Mouse (Mus musculus) MEL (cell line): ENCODE measurements around the gene Aldob. TPM values are rescaled to one million over a fixed set of nuclear protein-coding genes. Genes with fewer than 3 reads are reported as not detected.

Experiments
- DNase-seq: peaks from one replicate; pipeline ENCODE4 v3.0.0; 2011; ENCODE audit warnings: low read depth, low spot score
- H3K27ac ChIP-seq: 2 replicates; pipeline ENCODE4 v1.5.1; 2012; ENCODE audit warnings: low read depth, mild to moderate bottlenecking, control low read depth, low read length, moderate library complexity; ENCODE audit not compliant: control insufficient read depth
- H3K27me3 ChIP-seq, 2 experiments: fragments of 150-350 bp in 1 of 2; sonication (generic) in 1 of 2; 2 replicates each; pipeline ENCODE4 v1.6.1; 2012; ENCODE audit warnings: low read length in 2 of 2, mild to moderate bottlenecking in 2 of 2, improper control_type of control experiment in 1 of 2, moderate library complexity in 1 of 2; ENCODE audit not compliant: insufficient read depth in 2 of 2, control insufficient read depth in 1 of 2
- H3K36me3 ChIP-seq, 2 experiments: 2 replicates each; pipeline ENCODE4 v1.6.1; 2012 to 2014; ENCODE audit warnings: low read length in 2 of 2, improper control_type of control experiment in 1 of 2, inconsistent platforms in 1 of 2, mild to moderate bottlenecking in 1 of 2; ENCODE audit not compliant: insufficient read depth in 2 of 2, control insufficient read depth in 1 of 2
- H3K4me1 ChIP-seq, 2 experiments: fragments of 150-350 bp in 1 of 2; sonication (generic) in 1 of 2; 2 replicates each; pipeline ENCODE4 v1.6.1; 2012; ENCODE audit warnings: low read length in 2 of 2, improper control_type of control experiment in 1 of 2, mild to moderate bottlenecking in 1 of 2; ENCODE audit not compliant: insufficient read depth in 2 of 2, control insufficient read depth in 1 of 2
- H3K4me3 ChIP-seq, 2 experiments: fragments of 150-350 bp in 1 of 2; sonication (generic) in 1 of 2; 2 replicates each; pipeline ENCODE4 v1.5.1; 2012; ENCODE audit warnings: low read depth in 2 of 2, low read length in 2 of 2, mild to moderate bottlenecking in 2 of 2, moderate library complexity in 2 of 2, control low read depth in 1 of 2, improper control_type of control experiment in 1 of 2; ENCODE audit not compliant: control insufficient read depth in 1 of 2, insufficient read depth in 1 of 2
- H3K79me2 ChIP-seq: 2 replicates; pipeline ENCODE4 v1.6.1; 2012; ENCODE audit warnings: mild to moderate bottlenecking, low read length, moderate library complexity; ENCODE audit not compliant: control insufficient read depth, poor library complexity, insufficient read depth
- H3K9ac ChIP-seq: 2 replicates; pipeline ENCODE4 v1.6.1; 2012; ENCODE audit warnings: low read depth, mild to moderate bottlenecking, control low read depth, low read length, moderate library complexity; ENCODE audit not compliant: control insufficient read depth, poor library complexity, severe bottlenecking
- H3K9me3 ChIP-seq: fragments of 150-350 bp; sonication (generic); replicated peaks from 2 replicates; pipeline ENCODE4 v1.6.1; 2012; ENCODE audit warnings: mild to moderate bottlenecking, low read length, improper control_type of control experiment, moderate library complexity; ENCODE audit not compliant: insufficient read depth
- CHD1 ChIP-seq: IDR thresholded peaks from 2 replicates; pipeline ENCODE4 v1.6.1; 2012; ENCODE audit warnings: low read depth, mild to moderate bottlenecking, inconsistent platforms, low read length, improper control_type of control experiment
- ETS1 ChIP-seq: IDR thresholded peaks from 2 replicates; pipeline ENCODE4 v1.6.1; 2012; ENCODE audit warnings: low read depth, mild to moderate bottlenecking, inconsistent platforms, low read length, improper control_type of control experiment, moderate library complexity
- HCFC1 ChIP-seq: IDR thresholded peaks from 2 replicates; pipeline ENCODE4 v1.6.1; 2012; ENCODE audit warnings: low read depth, mild to moderate bottlenecking, inconsistent platforms, low read length, improper control_type of control experiment, moderate library complexity
- JUND ChIP-seq: IDR thresholded peaks from 2 replicates; pipeline ENCODE4 v1.6.1; 2011; ENCODE audit warnings: low read depth, mild to moderate bottlenecking, improper control_type of control experiment, low read length
- MAFK ChIP-seq: IDR thresholded peaks from 2 replicates; pipeline ENCODE4 v1.6.1; 2011; ENCODE audit warnings: low read depth, mild to moderate bottlenecking, low read length, improper control_type of control experiment, borderline replicate concordance
- MAX ChIP-seq: IDR thresholded peaks from 2 replicates; pipeline ENCODE4 v1.6.1; 2011; ENCODE audit warnings: low read length, improper control_type of control experiment
- MEF2A ChIP-seq: IDR thresholded peaks from 2 replicates; pipeline ENCODE4 v1.6.1; 2014; ENCODE audit warnings: low read depth, mild to moderate bottlenecking, inconsistent platforms, low read length, improper control_type of control experiment; ENCODE audit not compliant: poor library complexity, insufficient replicate concordance, severe bottlenecking; ENCODE audit errors: extremely low read depth
- POLR2A ChIP-seq, 2 experiments: IDR thresholded peaks; 2 replicates each; pipeline ENCODE4 v1.6.1; 2011 to 2012; ENCODE audit warnings: low read length in 2 of 2, mild to moderate bottlenecking in 2 of 2, control low read depth in 1 of 2, improper control_type of control experiment in 1 of 2, low read depth in 1 of 2, moderate library complexity in 1 of 2; ENCODE audit not compliant: control insufficient read depth in 1 of 2, insufficient read depth in 1 of 2, poor library complexity in 1 of 2
- POLR2AphosphoS5 ChIP-seq: IDR thresholded peaks from 2 replicates; pipeline ENCODE4 v1.6.1; 2012; ENCODE audit warnings: low read depth, borderline replicate concordance, mild to moderate bottlenecking, inconsistent platforms, low read length, moderate library complexity, mixed read lengths
- SIN3A ChIP-seq: IDR thresholded peaks from 2 replicates; pipeline ENCODE4 v1.6.1; 2012; ENCODE audit warnings: low read length, improper control_type of control experiment, inconsistent platforms
- SMC3 ChIP-seq: IDR thresholded peaks from 2 replicates; pipeline ENCODE4 v1.6.1; 2011; ENCODE audit warnings: low read depth, low read length, improper control_type of control experiment
- TBP ChIP-seq: IDR thresholded peaks from 2 replicates; pipeline ENCODE4 v1.8.0; 2011; ENCODE audit warnings: low read depth, low read length, improper control_type of control experiment
- TCF12 ChIP-seq: IDR thresholded peaks from 2 replicates; pipeline ENCODE4 v1.6.1; 2014; ENCODE audit warnings: low read depth, mild to moderate bottlenecking, inconsistent platforms, low read length, improper control_type of control experiment, moderate library complexity
- UBTF ChIP-seq: IDR thresholded peaks from 2 replicates; pipeline ENCODE4 v1.6.1; 2012; ENCODE audit warnings: low read depth, mild to moderate bottlenecking, inconsistent platforms, low read length, improper control_type of control experiment, moderate library complexity, borderline replicate concordance; ENCODE audit not compliant: insufficient read depth
- USF2 ChIP-seq, 2 experiments: IDR thresholded peaks; 2 replicates each; pipeline ENCODE4 v1.6.1; 2011 to 2012; ENCODE audit warnings: improper control_type of control experiment in 2 of 2, low read length in 2 of 2, borderline replicate concordance in 1 of 2, inconsistent platforms in 1 of 2, low read depth in 1 of 2, mild to moderate bottlenecking in 1 of 2; ENCODE audit not compliant: insufficient read depth in 1 of 2
- ZMIZ1 ChIP-seq: IDR thresholded peaks from 2 replicates; pipeline ENCODE4 v1.6.1; 2012; ENCODE audit warnings: low read depth, mild to moderate bottlenecking, inconsistent platforms, low read length, improper control_type of control experiment, moderate library complexity
- ZNF384 ChIP-seq: IDR thresholded peaks from 2 replicates; pipeline ENCODE4 v1.6.1; 2012; ENCODE audit warnings: low read depth, mild to moderate bottlenecking, inconsistent platforms, low read length, improper control_type of control experiment
- polyA plus RNA-seq, 2 experiments: library from polyadenylated mRNA; stranded (reverse) in 1 of 2; unstranded in 1 of 2; fragments of >175 nt in 1 of 2; fragments of >200 nt in 1 of 2; gene quantifications; 2 replicates each; pipeline versions ENCODE4 v1.2.1 to v1.2.4; 2012; ENCODE audit warnings: low replicate concordance in 2 of 2, low read depth in 1 of 2; ENCODE audit not compliant: insufficient read length in 2 of 2, insufficient read depth in 1 of 2, missing spikeins in 1 of 2
- total RNA-seq: library from RNA; depleted of rRNA; stranded (reverse); fragments of 300-350 nt; gene quantifications from 2 replicates; pipeline ENCODE4 v1.2.3, GENCODE M21; 2012

The Aldob gene
- total and polyA plus RNA-seq, 3 experiments = not detected

GRCm38 (mm10) chr4:49535675-49536294, 13.6 kb downstream of the Aldob start:
- Histone ChIP-seq H3K79me2 (no peaks in the 10 kb centered on the region), H3K4me1 (no peaks in the 10 kb centered on the region), H3K9ac (no peak overlapping the region), H3K4me3 (no peak overlapping the region), H3K9me3 (no peaks in the 10 kb centered on the region), H3K27me3 (no peaks in the 10 kb centered on the region), H3K27ac (no peak overlapping the region), H3K36me3 (no peaks in the 10 kb centered on the region)
- DNase-seq = no peak
- TF ChIP-seq TBP (no peak), SIN3A (no peak), JUND (no peak), POLR2AphosphoS5 (no peak), HCFC1 (no peak), SMC3 (no peak), ETS1 (no peak)

- no peaks in the 10 kb centered on the region for H3K36me3 ChIP-seq
- H3K9ac ChIP-seq = no peak overlapping the region
- no peaks in the 10 kb centered on the region for H3K79me2 ChIP-seq
- DNase-seq = no peak
- no peaks in the 10 kb centered on the region for H3K27me3 ChIP-seq
- H3K4me3 ChIP-seq = no peak overlapping the region
- no peaks in the 10 kb centered on the region for H3K9me3 ChIP-seq
- TF ChIP-seq MAX (no peak), JUND (no peak), ZNF384 (no peak), USF2 (IDR thresholded peaks at IDR 0.05; ENCODE audit: borderline replicate concordance in 1 of 2, insufficient read depth in 1 of 2, low read depth in 1 of 2, low read length in 2 of 2) (no peak), POLR2A (IDR thresholded peaks at IDR 0.05; ENCODE audit: control insufficient read depth in 1 of 2, insufficient read depth in 1 of 2, low read depth in 1 of 2, low read length in 2 of 2, poor library complexity in 1 of 2) (no peak), MAFK (no peak), UBTF (no peak), CHD1 (no peak), MEF2A (no peak), ZMIZ1 (no peak), TCF12 (no peak)
- TF ChIP-seq, all 39 proteins: peak for 0
- no peaks in the 10 kb centered on the region for H3K4me1 ChIP-seq
- no peak overlapping the region for H3K27ac ChIP-seq
Measured at GRCm38 (mm10) chr4:49535036-49535435, 14.3 kb downstream of the Aldob start.
